Mouse (Mus musculus): ENCODE results near the gene Blmh.

The Blmh gene

DNA sequence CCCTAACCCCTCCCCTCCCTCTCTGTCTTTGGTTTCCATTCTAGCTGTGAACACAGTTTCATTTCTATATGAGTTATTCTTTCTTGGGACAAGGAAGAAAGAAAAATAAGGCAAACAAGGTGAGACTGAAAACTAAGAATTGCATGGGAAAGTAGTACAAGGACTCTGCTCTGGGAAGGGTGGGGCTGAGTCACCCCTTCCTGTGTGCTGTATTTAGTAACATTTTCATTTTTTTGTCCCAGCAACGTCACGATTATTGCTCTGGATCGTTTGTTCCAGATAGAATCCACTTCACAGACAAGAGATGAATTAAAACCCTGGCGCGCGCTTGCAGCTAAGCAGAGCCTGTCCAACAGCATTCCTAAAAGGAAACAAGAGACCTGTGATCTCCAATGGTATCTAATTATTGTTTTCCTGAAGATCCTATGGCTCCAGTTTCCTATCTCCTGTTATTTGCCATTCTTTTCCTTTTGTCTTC, at the start of gene Blmh:
Blmh (plus strand) TSS at position 51 of the 478 bp plus-strand sequence.
- in situ Hi-C loops (cut with MboI; ENCODE audit: low sequenced_read_pairs): no loop called here

DNA sequence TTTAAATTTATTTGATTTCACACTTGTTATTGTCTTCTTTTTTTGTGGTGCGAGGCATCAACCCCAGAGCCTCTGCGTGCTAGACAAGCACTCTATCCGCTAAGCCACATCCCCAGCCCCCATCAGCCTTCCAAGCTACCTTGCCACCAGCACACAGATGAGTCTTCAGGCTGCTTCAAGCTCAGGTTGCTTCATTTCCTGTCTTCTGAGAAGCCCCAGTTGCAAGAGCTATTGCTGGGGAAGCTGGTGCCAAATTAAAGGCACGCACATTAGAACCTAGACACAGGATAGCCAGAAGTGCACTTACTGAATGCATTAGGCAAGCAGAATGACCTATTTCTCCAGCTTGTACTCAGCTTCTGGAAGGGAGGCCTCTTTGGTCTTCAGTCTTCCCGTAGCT, 44.8 kb upstream of the Blmh start:
- in situ Hi-C loops (cut with MboI; ENCODE audit: low sequenced_read_pairs): no loop called here

- in situ Hi-C loops (cut with MboI; ENCODE audit: low sequenced_read_pairs): no loop called here
Observed at GRCm38 (mm10) chr11:76884451-76884850, 40.2 kb upstream of the Blmh start.

DNA sequence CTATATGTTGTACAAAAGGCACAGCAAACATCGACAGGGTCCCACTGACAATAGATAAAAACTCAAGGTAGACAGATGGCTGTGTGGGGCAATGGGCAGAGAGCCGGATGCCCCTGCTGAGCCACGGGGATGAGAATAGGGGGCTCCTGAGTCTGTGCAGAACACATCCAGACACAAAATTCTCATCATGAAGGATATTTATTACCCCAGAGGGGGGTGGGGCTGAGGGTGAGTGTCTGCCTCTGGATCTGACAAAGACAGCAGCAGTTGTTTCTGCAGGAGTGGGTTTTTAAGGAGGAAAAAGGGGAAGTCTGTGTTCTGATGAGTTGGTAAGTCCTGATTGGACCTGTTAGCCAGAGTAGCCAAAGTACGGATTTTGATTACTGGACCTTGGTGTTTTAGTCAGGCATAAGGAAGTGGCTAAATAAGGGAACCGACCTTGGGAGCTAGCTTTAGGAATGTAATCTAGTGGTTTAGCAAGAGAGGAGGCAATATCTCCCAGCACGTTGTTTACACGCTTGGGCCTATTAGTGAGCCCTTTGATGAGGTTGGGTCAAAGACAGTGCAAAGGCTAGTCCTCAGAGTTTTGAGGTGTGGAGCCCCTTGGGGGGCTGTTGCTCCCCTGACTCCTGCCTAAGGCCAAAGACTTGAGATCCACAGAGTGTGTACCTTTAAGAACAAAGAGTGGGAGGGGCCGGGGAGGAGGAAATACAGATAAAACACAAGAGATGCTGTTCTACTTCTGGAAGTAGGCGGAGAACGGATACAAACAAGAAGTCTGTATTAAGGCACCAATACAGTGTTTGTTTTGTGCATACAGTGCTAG, 35.1 kb upstream of the Blmh start:
- in situ Hi-C loops (cut with MboI; ENCODE audit: low sequenced_read_pairs): loop anchor here (10.0 kb wide), 2 partner anchors 105 to 215 kb away; partner anchors contain the start of genes Bhlha9 and Trarg1

DNA sequence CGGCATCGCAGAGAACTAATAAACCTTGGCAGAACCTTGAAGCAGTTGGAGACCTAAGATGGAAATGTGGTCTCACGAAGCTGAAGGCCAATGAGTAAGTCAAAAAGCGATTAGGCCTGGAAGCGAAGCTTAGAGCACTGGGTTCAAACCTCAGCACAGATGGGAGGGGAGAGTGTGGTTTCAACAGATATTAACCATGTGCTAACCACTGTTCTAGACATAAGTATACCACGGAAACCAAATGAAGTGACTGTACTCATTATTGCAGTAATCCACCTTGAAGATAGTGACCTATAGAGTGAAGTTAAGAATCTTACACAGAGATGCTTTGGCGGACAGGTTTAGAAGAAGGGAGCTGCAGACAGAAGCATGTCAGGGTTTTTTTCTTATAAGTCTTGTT, 33.4 kb upstream of the Blmh start:
- in situ Hi-C loops (cut with MboI; ENCODE audit: low sequenced_read_pairs): loop anchor here (10.0 kb wide), 2 partner anchors 106 to 216 kb away; partner anchors contain the start of genes Bhlha9 and Trarg1

DNA sequence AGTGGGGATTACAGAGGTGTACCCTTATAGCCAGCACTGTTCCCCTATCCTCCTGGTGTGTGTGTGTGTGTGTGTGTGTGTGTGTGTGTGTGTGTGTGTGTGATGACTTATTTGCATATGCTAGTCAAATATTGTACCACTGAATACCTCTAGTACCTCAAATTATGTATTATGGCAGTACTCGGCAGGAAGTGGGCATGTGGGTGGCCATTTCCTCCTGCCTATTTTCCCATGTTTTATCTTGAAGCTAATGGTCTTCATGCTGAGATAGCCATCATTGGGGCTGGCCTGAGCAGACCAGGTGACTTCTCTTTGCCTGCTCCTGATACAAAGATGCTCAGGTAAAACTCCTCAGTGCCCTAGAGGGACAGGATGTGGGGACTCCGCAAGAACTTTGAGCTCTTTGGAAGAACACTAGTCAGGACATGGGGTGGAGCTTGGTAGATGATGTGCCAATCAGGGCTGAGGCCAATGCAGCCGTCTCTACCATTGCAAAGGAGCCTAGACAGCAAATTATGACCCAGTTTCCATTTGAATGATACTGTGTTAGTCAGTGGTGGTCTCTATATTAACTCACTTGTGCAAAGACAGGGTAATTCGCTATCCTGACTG, 32.8 kb upstream of the Blmh start:
- in situ Hi-C loops (cut with MboI; ENCODE audit: low sequenced_read_pairs): loop anchor here (10.0 kb wide), 2 partner anchors 107 to 217 kb away; partner anchors contain the start of genes Bhlha9 and Trarg1

DNA sequence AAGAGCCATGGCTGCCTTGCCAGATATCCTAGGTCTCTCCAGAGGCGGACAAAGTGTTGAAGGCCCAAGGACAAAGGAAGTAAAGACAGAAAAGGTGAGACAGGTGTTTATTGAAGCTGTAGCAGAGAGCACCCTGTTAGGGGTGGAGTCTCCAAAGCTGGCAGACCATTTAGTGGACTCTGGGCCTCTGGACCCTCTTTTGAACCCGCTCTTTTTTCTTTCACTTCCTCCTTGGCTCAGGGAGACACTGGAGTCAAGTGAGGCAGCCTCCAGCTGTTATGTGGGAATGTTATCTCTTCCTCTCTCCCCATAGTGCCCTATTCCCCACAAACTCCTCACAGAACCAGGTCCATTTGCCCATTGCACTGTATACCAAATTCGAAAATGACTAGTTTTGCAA, 31.6 kb upstream of the Blmh start:
- in situ Hi-C loops (cut with MboI; ENCODE audit: low sequenced_read_pairs): loop anchor here (10.0 kb wide), 2 partner anchors 108 to 218 kb away; partner anchors contain the start of genes Bhlha9 and Trarg1

DNA sequence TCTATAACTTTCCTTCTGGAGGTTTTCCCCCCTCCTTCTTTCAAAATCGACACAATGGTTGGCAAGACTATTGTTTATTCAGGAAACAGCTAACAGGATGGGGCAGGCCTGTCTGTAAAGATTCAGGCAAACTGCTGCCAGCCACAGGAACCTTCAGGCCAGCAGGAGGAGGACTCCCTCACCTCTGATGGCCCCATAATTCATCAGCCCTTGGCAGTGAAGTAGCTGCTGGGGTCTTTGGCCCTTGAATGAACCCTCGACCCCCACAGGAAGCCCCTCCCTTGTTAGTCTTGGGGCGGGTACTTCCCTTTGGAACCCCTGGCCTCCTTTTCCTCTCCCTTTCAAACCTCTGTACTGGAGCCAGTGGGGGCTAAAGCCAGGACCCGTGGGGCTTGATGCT, 31.0 kb upstream of the Blmh start:
- in situ Hi-C loops (cut with MboI; ENCODE audit: low sequenced_read_pairs): loop anchor here (10.0 kb wide), 2 partner anchors 109 to 219 kb away; partner anchors contain the start of genes Bhlha9 and Trarg1

DNA sequence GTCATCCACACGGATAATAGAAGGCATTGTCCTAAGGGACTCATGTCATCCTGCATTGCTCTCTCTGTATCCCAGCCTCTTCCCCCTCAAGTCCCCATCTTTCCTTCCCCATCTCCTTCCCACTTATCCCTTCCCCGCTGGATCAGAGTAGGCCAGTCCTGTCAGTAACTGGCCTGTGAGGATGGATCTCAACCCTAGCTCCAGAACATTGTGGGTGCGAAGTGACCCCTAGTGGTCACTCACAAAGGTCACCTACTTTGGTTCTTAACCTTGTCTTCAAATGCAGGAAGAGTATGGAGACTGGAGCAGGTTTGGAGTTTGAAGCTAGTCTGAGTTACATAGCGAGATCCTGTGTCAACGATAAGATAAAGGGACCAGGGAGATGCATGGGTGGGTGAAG, 30.4 kb upstream of the Blmh start:
- in situ Hi-C loops (cut with MboI; ENCODE audit: low sequenced_read_pairs): loop anchor here (10.0 kb wide), 2 partner anchors 109 to 219 kb away; partner anchors contain the start of genes Bhlha9 and Trarg1

DNA sequence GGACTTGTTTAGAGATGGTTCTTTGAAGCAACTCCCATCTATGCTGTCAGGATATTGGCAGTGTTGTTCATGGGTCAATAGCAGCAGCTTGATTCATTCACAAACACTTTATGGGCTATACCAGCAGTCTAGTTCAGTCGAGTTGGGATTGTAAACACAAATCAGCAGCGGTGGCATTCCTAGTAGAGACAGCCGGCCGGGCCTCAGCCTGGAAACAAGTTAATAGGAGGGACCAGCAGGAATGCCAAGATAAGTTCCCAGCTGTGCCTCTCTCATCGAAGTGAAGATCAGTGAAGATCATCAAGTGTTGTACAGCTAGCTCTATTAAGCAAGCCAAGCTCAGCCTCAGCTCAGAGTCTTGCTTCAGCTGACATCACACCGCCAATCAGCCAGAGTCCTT, 28.2 kb upstream of the Blmh start:
- in situ Hi-C loops (cut with MboI; ENCODE audit: low sequenced_read_pairs): loop anchor here (10.0 kb wide), 2 partner anchors 112 to 222 kb away; partner anchors contain the start of genes Bhlha9 and Trarg1

DNA sequence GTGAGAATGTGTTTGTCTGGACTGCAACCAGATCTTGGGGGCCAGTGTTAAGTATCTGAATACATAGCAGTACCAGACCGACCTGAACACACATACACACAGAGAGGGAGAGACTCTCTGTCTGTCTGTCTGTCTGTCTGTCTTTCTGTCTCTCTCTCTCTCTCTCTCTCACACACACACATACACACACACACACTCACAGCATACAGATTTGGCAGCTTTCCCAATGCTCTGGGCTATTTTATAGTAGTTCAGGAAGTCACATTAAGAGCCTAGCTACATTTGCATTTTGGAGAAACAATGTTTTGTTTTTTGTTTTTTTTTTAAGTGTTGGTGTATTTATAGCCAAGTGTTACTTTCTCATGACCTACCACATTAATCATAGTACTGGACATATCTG, 27.5 kb upstream of the Blmh start:
- in situ Hi-C loops (cut with MboI; ENCODE audit: low sequenced_read_pairs): loop anchor here (10.0 kb wide), 2 partner anchors 112 to 222 kb away; partner anchors contain the start of genes Bhlha9 and Trarg1

DNA sequence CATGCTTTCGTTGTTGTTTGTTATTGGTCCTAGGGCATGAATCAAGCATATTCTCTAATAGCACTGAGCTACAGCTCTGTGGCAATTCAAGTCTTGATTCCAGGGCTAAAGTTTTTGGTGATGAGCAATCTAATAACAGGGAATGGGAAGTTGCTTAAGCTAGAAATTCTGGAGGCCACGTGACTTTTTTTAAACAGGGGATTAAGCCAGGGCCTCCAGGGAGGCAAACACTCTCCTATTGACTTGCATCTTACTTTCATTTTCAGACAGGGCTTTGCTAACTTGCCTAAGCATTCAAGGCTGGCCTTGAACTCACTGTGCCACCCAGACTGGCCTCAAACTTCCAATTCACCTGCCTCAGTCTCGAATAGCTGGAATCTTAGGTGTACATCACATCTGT, 26.7 kb upstream of the Blmh start:
- in situ Hi-C loops (cut with MboI; ENCODE audit: low sequenced_read_pairs): loop anchor here (10.0 kb wide), 2 partner anchors 113 to 223 kb away; partner anchors contain the start of genes Bhlha9 and Trarg1

DNA sequence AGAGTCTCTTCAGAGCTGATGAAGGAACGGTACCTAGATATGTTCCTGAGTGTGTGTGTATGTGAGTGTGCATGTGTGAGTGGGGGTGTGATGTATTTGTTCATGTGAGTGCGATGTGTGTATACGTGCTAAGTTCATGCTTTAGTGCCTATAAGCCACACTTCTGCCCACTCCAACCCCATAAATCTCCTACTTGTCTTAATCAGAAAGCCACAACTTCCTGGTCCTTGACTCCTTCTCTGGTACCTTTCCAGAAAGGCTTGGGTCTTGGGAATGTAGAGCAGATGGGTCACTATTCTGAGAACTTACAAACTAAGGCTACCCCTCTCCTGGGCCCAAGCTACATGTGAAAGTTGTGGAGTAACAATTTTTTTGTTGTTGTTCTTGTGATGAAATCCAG, 25.9 kb upstream of the Blmh start:
- in situ Hi-C loops (cut with MboI; ENCODE audit: low sequenced_read_pairs): loop anchor here (10.0 kb wide), 2 partner anchors 114 to 224 kb away; partner anchors contain the start of genes Bhlha9 and Trarg1

DNA sequence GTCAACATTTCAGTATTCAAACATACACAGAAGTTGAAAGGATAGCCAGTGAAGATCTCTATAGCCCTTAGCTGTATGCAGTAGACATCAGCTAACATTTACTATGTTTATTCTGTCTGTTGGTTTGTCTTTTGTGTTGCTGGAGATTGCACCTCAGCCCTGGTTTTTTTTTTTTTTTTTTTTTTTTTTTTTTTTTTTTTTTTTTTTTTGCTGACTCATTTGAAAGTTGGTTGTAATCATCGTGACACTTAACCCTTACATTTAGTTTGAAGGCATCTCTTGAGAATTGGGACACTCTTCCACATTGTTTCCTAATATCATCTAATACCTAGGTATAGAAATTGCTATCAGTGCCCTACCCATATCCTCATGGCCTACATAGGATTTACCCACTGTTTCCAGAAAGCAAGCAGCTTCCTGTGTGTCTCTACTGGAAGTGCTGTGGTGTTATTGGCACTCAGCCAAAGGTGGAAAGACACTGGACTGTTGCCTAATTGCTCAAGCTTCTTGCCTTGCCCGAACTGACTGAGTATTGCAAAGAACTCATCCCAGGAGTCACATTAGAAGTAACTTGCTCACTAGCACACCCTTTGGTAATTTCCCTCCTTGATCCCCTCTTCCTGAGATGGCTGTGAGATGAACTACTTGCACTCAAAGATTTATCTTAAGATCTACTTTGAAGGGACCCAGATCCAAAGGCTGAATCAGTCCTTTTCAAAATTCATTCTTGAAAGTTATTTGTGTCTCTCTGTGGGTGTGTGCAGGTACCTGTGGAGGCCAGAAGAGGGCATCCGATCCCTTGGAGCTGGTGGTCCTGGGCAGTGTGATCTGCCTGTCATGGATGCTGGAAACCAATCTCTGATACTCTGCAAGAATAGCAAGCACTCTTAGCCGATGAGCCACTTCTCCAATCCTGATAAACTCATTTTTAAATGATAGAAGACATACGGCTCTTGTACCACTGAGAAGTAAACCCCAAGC, 24.6 kb upstream of the Blmh start:
- in situ Hi-C loops (cut with MboI; ENCODE audit: low sequenced_read_pairs): loop anchor here (10.0 kb wide), 2 partner anchors 115 to 225 kb away; partner anchors contain the start of genes Bhlha9 and Trarg1

- in situ Hi-C loops (cut with MboI; ENCODE audit: low sequenced_read_pairs): no loop called here
Observed at GRCm38 (mm10) chr11:76901579-76902361, 22.8 kb upstream of the Blmh start, which contains the start of gene Tmigd1. Gene Tmigd1 (plus strand): TSS chr11:76902159.

GRCm38 (mm10) chr11:76904340-76904739, 20.3 kb upstream of the Blmh start:
- in situ Hi-C loops (cut with MboI; ENCODE audit: low sequenced_read_pairs): no loop called here

GRCm38 (mm10) chr11:76908651-76909050, 16.0 kb upstream of the Blmh start:
- in situ Hi-C loops (cut with MboI; ENCODE audit: low sequenced_read_pairs): no loop called here

- in situ Hi-C loops (cut with MboI; ENCODE audit: low sequenced_read_pairs): no loop called here
Observed at GRCm38 (mm10) chr11:76911325-76912054, 13.1 kb upstream of the Blmh start.

DNA sequence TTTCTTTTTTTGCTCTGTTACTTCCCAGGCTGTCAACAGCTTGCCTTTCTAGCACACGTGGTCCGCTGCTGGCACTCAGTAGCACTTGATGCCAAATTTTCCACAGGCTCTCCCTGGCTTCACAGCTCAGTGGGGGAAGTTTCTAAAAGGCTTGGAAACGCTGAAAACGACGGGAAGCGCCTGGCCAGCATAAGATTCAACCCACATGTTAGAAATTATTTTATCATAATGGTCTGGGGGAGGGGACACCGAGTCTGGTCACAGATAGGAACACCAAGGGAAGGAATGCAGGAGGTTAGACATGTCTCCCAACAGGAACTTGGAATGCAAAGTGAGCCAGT, 12.6 kb upstream of the Blmh start:
- in situ Hi-C loops (cut with MboI; ENCODE audit: low sequenced_read_pairs): no loop called here

Data from CH12F3 (cell line).